Mouse (Mus musculus) liver, embryonic 14.5 days (tissue): ENCODE results near the gene Snap91. TPM values are rescaled to one million over a fixed set of nuclear protein-coding genes. Genes with fewer than 3 reads are reported as not detected.

Experiments used
- ATAC-seq: fragments of 200-750 bp; cut with Nextera tagmentation; 2 replicates; pipeline ENCODE4 v1.8.0; 2017; ENCODE audit warnings: moderate number of reproducible peaks, mild to moderate bottlenecking, moderate library complexity; ENCODE audit not compliant: insufficient read depth
- DNase-seq, 3 experiments: peaks; one replicate each; pipeline ENCODE4 v3.0.0-alpha.2; 2012 to 2013; ENCODE audit warnings: low read depth in 3 of 3, low spot score in 3 of 3
- H3K27ac ChIP-seq: fragments of 300-500 bp; sonication (generic); 2 replicates; pipeline ENCODE4 v1.5.1; 2014; ENCODE audit warnings: moderate library complexity, mild to moderate bottlenecking, control low read depth, inconsistent platforms
- H3K27me3 ChIP-seq: fragments of 300-500 bp; sonication (generic); 2 replicates; pipeline ENCODE4 v1.6.1; 2014; ENCODE audit warnings: mild to moderate bottlenecking, low read length, moderate library complexity; ENCODE audit not compliant: control insufficient read depth, insufficient read depth
- H3K36me3 ChIP-seq: fragments of 300-500 bp; sonication (generic); replicated peaks from 2 replicates; pipeline ENCODE4 v1.6.1; 2014; ENCODE audit warnings: low read depth; ENCODE audit not compliant: control insufficient read depth, insufficient read depth
- H3K4me1 ChIP-seq, 2 experiments: fragments of 200-500 bp in 1 of 2; fragments of 300-500 bp in 1 of 2; sonication (generic) in 1 of 2; replicated peaks; 2 replicates each; pipeline ENCODE4 v1.6.1; 2012 to 2014; ENCODE audit warnings: antibody characterized with exemption in 1 of 2, inconsistent platforms in 1 of 2, low read length in 1 of 2; ENCODE audit not compliant: control insufficient read depth in 2 of 2, insufficient read depth in 2 of 2
- H3K4me2 ChIP-seq: fragments of 300-500 bp; sonication (generic); 2 replicates; pipeline ENCODE4 v1.6.1; 2014; ENCODE audit warnings: low read depth, mild to moderate bottlenecking, control low read depth, moderate library complexity
- H3K4me3 ChIP-seq, 2 experiments: fragments of 200-500 bp in 1 of 2; fragments of 300-500 bp in 1 of 2; sonication (generic) in 1 of 2; 2 replicates each; pipeline ENCODE4 v1.5.1; 2012 to 2014; ENCODE audit warnings: low read depth in 2 of 2, low read length in 2 of 2, mild to moderate bottlenecking in 2 of 2, control low read depth in 1 of 2, inconsistent platforms in 1 of 2, moderate library complexity in 1 of 2; ENCODE audit not compliant: insufficient read depth in 1 of 2
- H3K9ac ChIP-seq: fragments of 300-500 bp; sonication (generic); replicated peaks from 2 replicates; pipeline ENCODE4 v1.6.1; 2014; ENCODE audit warnings: mild to moderate bottlenecking, control low read depth, moderate library complexity
- H3K9me3 ChIP-seq: fragments of 300-500 bp; sonication (generic); 2 replicates; pipeline ENCODE4 v1.6.1; 2016; ENCODE audit warnings: low read length, mixed read lengths; ENCODE audit not compliant: control insufficient read depth
- CTCF ChIP-seq: IDR thresholded peaks from 2 replicates; pipeline ENCODE4 v1.5.1; 2016; ENCODE audit warnings: antibody characterized with exemption, low read depth, control low read depth
- EP300 ChIP-seq: IDR thresholded peaks from 2 replicates; pipeline ENCODE4 v1.6.1; 2016; ENCODE audit warnings: antibody characterized with exemption, low read depth
- WGBS: fragments of 180-500 bp; shearing (Covaris S2); extraction: QIAGEN DNeasy Blood & Tissue Kit; methylation state at CpG from one replicate; pipeline ENCODE4 v1.1.7; 2014; ENCODE audit not compliant: insufficient replicate concordance; 5-methylcytosine and 5-hydroxymethylcytosine counted together
- polyA plus RNA-seq, 2 experiments: library from polyadenylated mRNA; depleted of rRNA in 1 of 2; stranded (reverse) in 1 of 2; unstranded in 1 of 2; fragments of >200 nt; fragmentation: Nextera tagmentation in 1 of 2; extraction: Ambion mirVana in 1 of 2; gene quantifications; 2 replicates each; pipeline versions ENCODE4 v1.2.1 to v1.2.3; 2012 to 2014

The Snap91 gene
- polyA plus RNA-seq, 2 experiments = 0.02 TPM; not detected in 1

GRCm38 (mm10) chr9:86795236-86795635 lies 85.2 kb downstream of the Snap91 start:
- Histone ChIP-seq H3K36me3 (no peaks in the 10 kb centered on the region), H3K9ac (no peak overlapping the region), H3K27ac (no peak overlapping the region), H3K27me3 (no peaks in the 10 kb centered on the region), H3K4me1 (no peaks in the 10 kb centered on the region), H3K4me3 (no peak overlapping the region), H3K4me2 (no peak overlapping the region), H3K9me3 (no peaks in the 10 kb centered on the region)
- TF ChIP-seq CTCF = no peak
- 60% methylated on average over 3 of the region's 3 CpGs for WGBS
- ATAC-seq (no peak), DNase-seq (no peak)

DNA sequence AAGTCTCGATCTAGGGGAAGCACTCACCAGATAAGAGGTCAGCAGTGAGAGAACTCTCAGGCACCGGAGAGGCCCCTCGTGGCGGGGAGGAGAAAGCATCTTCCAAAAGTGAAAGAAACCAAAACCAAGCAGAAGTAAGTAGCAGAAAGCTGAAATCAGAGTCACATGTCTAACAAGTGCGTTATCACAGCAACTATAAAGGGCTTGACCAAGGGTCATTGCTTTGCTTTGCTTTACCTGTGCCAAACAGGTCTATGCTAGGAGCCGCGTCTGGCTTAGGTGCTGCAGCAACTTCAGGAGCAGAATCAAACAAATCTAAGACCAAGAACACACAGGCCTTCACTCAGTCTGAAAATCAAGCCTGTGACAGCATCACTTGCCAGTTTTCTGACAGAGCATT lies 88.5 kb downstream of the Snap91 start:
- 50% methylated on average over 7 of the region's 7 CpGs for WGBS
- Histone ChIP-seq H3K4me1 (no peaks in the 10 kb centered on the region), H3K4me2 (no peak overlapping the region), H3K9ac (no peak overlapping the region), H3K27me3 (no peaks in the 10 kb centered on the region), H3K27ac (no peak overlapping the region), H3K9me3 (no peaks in the 10 kb centered on the region), H3K4me3 (no peak overlapping the region), H3K36me3 (no peaks in the 10 kb centered on the region)
- ATAC-seq (no peak), DNase-seq (no peak)
- no peak for TF ChIP-seq CTCF
- no peak for TF ChIP-seq EP300

- no peak for ATAC-seq
- Histone ChIP-seq H3K27me3 (no peaks in the 10 kb centered on the region), H3K4me1 (no peaks in the 10 kb centered on the region), H3K4me3 (no peak overlapping the region), H3K27ac (no peak overlapping the region), H3K9ac (no peak overlapping the region), H3K9me3 (no peaks in the 10 kb centered on the region), H3K4me2 (no peak overlapping the region), H3K36me3 (no peaks in the 10 kb centered on the region)
- TF ChIP-seq CTCF = no peak
- 65% methylated on average over 6 of the region's 6 CpGs for WGBS
- no peak for DNase-seq
Measured at GRCm38 (mm10) chr9:86789186-86789585, 91.3 kb downstream of the Snap91 start.

GRCm38 (mm10) chr9:86782836-86783235 lies 97.6 kb downstream of the Snap91 start:
- H3K9me3 ChIP-seq = no peaks in the 10 kb centered on the region
- H3K36me3 ChIP-seq = no peaks in the 10 kb centered on the region
- ATAC-seq (no peak), DNase-seq (no peak)
- TF ChIP-seq EP300 = no peak
- TF ChIP-seq CTCF = no peak
- H3K27ac ChIP-seq = no peak overlapping the region
- H3K4me1 ChIP-seq = no peaks in the 10 kb centered on the region
- H3K4me2 ChIP-seq = no peak overlapping the region
- 75% methylated on average over 2 of the region's 2 CpGs for WGBS
- H3K4me3 ChIP-seq = no peak overlapping the region
- H3K9ac ChIP-seq = no peak overlapping the region
- no peaks in the 10 kb centered on the region for H3K27me3 ChIP-seq

GRCm38 (mm10) chr9:86781426-86781825 lies 99.0 kb downstream of the Snap91 start:
- DNase-seq (no peak), ATAC-seq (no peak)
- no peaks in the 10 kb centered on the region for H3K36me3 ChIP-seq
- H3K9me3 ChIP-seq = no peaks in the 10 kb centered on the region
- H3K27ac ChIP-seq = no peak overlapping the region
- no peak overlapping the region for H3K9ac ChIP-seq
- TF ChIP-seq CTCF (no peak), EP300 (no peak)
- H3K4me3 ChIP-seq = no peak overlapping the region
- no peaks in the 10 kb centered on the region for H3K4me1 ChIP-seq
- no peak overlapping the region for H3K4me2 ChIP-seq
- 62% methylated on average over 4 of the region's 4 CpGs for WGBS
- no peaks in the 10 kb centered on the region for H3K27me3 ChIP-seq

- Histone ChIP-seq H3K4me1 (no peaks in the 10 kb centered on the region), H3K36me3 (no peaks in the 10 kb centered on the region), H3K27ac (no peak overlapping the region), H3K9me3 (no peaks in the 10 kb centered on the region), H3K27me3 (no peaks in the 10 kb centered on the region), H3K9ac (no peak overlapping the region), H3K4me3 (no peak overlapping the region), H3K4me2 (no peak overlapping the region)
- DNase-seq (no peak), ATAC-seq (no peak)
- TF ChIP-seq CTCF (no peak), EP300 (no peak)
- WGBS = 47% methylated on average over 4 of the region's 4 CpGs
Measured at GRCm38 (mm10) chr9:86778212-86778611, 102.2 kb downstream of the Snap91 start.
